Mouse (Mus musculus) testis, adult 2 months (tissue): ENCODE data around the gene Txn2. TPM values are rescaled to one million over a fixed set of nuclear protein-coding genes. Genes with fewer than 3 reads are reported as not detected.

Source experiments
- H3K27ac ChIP-seq: fragments of 200-500 bp; 2 replicates; pipeline ENCODE4 v1.5.1; 2012; ENCODE audit warnings: low read depth, low read length; ENCODE audit not compliant: control insufficient read depth, insufficient read depth
- H3K27me3 ChIP-seq: fragments of 200-500 bp; 2 replicates; pipeline ENCODE4 v1.6.1; 2012; ENCODE audit warnings: mild to moderate bottlenecking, low read length, moderate library complexity; ENCODE audit not compliant: control insufficient read depth, insufficient read depth
- H3K36me3 ChIP-seq: fragments of 200-500 bp; 2 replicates; pipeline ENCODE4 v1.6.1; 2012; ENCODE audit warnings: mild to moderate bottlenecking, low read length; ENCODE audit not compliant: control insufficient read depth, insufficient read depth
- H3K4me1 ChIP-seq: fragments of 200-500 bp; 2 replicates; pipeline ENCODE4 v1.6.1; 2012; ENCODE audit warnings: low read length; ENCODE audit not compliant: control insufficient read depth, insufficient read depth
- H3K4me3 ChIP-seq: fragments of 200-500 bp; 2 replicates; pipeline ENCODE4 v1.5.1; 2012; ENCODE audit warnings: low read depth, mild to moderate bottlenecking, low read length, moderate library complexity, mixed read lengths; ENCODE audit not compliant: control insufficient read depth
- CTCF ChIP-seq: fragments of 200-500 bp; IDR thresholded peaks from 2 replicates; pipeline ENCODE4 v1.5.1; 2012; ENCODE audit warnings: low read depth, mild to moderate bottlenecking, inconsistent platforms, low read length, moderate library complexity; ENCODE audit not compliant: control insufficient read depth, insufficient read depth, insufficient replicate concordance
- POLR2A ChIP-seq: fragments of 200-500 bp; IDR thresholded peaks from 2 replicates; pipeline ENCODE4 v1.6.1; 2012; ENCODE audit warnings: low read depth, mild to moderate bottlenecking, inconsistent platforms, low read length, moderate library complexity; ENCODE audit not compliant: control insufficient read depth
- polyA plus RNA-seq: library from polyadenylated mRNA; depleted of rRNA; stranded (reverse); fragments of >200 nt; gene quantifications from 2 replicates; pipeline ENCODE4 v1.2.3, GENCODE M21; 2012; rRNA removed

Txn2 gene
- 133 and 144 TPM in 2 replicates for polyA plus RNA-seq

DNA sequence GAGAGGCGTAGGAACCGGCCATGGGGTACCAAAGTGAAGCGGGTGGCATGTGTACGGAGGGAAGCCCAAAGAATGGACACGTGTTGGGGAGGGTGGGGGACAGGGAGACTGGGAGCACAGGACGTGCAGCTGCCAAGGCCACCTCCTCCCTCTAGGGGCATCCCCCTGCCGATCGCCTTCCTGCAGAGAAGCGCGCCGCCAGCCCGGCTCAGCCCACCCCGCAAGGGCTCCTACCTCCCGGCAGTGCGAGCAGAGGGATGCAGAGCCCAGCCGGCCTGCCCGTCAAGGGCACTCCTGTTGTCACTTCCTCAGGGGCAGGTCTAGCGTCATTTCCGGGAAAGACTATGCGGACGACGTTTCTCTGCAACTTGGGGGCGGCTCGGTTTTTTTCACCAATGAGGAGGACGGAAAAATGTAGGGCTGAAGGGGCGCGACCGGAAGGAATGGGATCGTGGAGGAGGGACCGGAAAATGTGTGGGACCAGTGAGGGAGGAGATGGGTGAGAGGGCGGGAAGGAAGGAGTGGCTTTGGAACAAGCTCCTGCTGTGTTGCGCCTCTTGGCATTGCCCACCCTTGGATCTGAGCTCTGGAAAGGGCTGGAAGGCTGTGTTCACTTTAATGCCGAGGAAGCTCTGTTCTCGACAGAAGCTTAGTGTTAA is at the start of gene Txn2:
Gene Txn2 (minus strand): TSS at position 334 of the 659 bp plus-strand sequence.
- H3K4me1 ChIP-seq = peaks cover 5% of the 10 kb centered on the region
- TF ChIP-seq POLR2A (peak; percentile 71), CTCF (no peak)
- H3K36me3 ChIP-seq = no peaks in the 10 kb centered on the region; the same call in 1 of the 2 replicates
- H3K4me3 ChIP-seq = peak within 1 kb of the TSS; percentile 95
- no peaks in the 10 kb centered on the region for H3K27me3 ChIP-seq
- H3K27ac ChIP-seq = peak within 1 kb of the TSS; percentile 90

DNA sequence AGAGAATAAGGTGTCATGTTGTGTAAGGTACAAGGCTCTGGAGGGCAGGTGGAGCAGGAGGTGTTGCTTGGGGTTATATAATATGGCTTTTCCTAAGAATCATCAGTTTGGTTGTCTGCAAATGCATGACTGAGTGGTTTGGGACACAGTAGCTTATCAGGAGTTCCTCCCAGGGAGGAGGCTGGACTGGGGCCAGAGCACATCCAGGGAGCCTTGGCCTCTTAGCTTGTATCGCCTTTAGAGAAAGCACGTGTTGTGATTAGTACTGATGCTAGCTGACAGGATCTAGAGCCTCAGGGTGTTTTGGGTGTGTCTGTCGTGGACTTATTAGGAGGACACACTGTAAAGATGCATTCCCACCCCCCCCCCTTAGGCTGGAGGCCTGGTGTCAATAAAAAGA is 48.9 kb upstream of the Txn2 start:
- H3K4me1 ChIP-seq = no peaks in the 10 kb centered on the region
- no peaks in the 10 kb centered on the region for H3K27me3 ChIP-seq
- no peak overlapping the region for H3K4me3 ChIP-seq
- H3K36me3 ChIP-seq = no peaks in the 10 kb centered on the region
- TF ChIP-seq POLR2A = no peak
- TF ChIP-seq CTCF = no peak
- H3K27ac ChIP-seq = no peak overlapping the region

DNA sequence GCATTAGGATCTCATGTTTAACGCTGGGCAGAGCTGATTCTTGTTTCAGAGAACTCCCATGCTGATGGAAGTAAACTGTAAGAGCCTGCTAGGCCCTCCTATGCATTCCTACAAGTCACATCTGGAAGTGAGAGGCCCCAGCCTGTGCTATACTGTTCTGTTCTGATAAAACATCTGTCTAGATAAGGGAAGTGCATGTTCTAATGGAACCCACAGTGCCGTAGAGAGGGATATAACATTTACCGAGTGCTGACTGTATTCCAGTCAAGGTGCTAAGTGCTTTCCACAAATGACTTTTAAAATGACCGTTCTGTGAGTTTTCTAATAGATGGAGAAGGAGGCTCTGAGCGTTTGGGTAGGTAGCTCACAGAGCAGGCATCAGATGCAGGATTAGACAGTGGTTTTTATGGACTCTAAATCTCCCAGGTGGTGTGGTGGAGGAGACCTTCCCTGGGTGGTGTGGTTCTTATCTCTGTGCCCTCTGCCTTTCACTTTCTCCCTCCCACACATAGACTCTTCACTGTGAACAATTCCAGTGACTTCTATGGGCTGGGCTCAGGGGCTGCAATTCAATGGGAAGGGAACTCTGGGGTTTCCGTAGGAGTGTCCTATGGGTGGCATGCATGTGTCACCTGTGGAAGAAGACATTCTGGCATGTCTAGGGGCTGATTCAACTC is 45.5 kb upstream of the Txn2 start:
- Histone ChIP-seq H3K4me1 (peaks cover 8% of the 10 kb centered on the region), H3K27me3 (no peaks in the 10 kb centered on the region), H3K36me3 (no peaks in the 10 kb centered on the region), H3K27ac (no peak overlapping the region), H3K4me3 (no peak overlapping the region)
- TF ChIP-seq POLR2A (no peak), CTCF (no peak)

DNA sequence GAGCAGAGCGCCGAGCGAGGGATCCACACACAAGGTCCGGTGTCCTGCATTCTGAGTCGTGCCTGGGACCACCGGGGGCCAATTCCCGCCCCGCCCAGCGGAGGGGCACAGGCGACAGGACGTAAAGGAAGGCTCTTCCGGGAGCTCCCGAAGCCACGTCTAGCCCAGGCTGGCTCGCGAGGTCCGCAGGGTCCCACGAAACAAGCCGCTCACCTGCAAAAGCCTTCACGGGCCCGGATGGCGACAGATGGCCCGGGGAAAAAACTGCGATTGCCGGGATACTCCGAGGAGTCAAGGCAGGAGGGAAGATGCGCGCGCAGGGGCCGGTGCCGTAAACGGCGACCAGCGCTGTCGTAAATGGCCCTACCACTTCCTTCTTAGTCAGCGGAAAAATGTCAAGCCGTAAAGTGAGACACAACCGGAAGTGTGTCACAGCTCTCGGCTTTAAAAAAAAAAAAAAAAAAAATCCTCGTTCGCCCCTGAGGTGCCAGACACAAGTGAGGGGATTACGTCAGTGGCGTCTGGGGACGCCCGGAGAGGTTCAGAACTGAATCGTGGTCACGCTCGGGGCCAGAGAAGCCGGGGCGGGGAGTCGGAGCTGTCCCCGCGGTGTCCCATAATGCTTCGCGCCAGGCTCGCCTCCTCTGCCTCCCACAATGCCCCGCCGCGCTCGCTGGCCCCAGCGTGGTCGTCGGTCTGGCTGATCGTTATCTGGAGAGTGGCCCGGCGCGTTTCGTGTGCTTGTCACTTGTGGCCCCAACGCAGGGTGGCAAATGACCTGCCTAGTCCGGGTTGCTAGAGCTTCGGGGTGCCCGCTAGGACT is 41.9 kb upstream of the Txn2 start, which contains the start of gene Eif3d:
Gene Eif3d (minus strand): TSS at position 344 of the 823 bp plus-strand sequence.
- no peaks in the 10 kb centered on the region for H3K27me3 ChIP-seq
- peaks cover 5% of the 10 kb centered on the region for H3K36me3 ChIP-seq
- TF ChIP-seq CTCF (no peak), POLR2A (peak; percentile 96)
- H3K27ac ChIP-seq = peak within 1 kb of the TSS; percentile 99
- peak within 1 kb of the TSS; percentile 94 for H3K4me3 ChIP-seq
- peaks cover 8% of the 10 kb centered on the region for H3K4me1 ChIP-seq

DNA sequence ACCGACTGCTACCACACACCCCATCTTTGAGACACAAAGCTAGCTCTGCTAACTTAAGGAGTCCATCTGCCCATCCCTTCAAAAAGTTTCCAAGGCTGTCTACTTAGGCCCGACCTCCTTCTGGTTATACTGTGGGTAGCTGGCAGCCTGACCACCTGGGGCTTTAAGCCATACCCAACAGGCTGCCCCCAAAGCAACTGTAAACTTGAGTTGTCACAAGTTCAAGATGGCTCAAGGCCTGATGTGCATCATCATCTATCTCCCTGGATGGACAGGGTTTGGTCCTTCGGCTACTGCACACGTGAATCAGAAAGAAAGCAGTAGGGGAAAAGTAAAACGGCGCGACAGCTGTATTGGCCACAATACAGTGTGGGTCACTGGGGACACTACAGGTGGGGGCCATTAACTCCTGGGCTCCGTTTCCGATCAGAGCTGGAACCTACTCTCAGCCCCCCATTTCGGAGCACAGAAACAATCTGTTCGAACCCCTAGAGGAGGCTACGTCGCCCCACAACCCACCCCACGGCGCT is 41.2 kb upstream of the Txn2 start:
- no peak for TF ChIP-seq POLR2A
- no peak for TF ChIP-seq CTCF
- Histone ChIP-seq H3K36me3 (peaks cover 7% of the 10 kb centered on the region), H3K4me3 (peak overlapping the region; percentile 94), H3K4me1 (peaks cover 8% of the 10 kb centered on the region), H3K27ac (peak overlapping the region; percentile 75), H3K27me3 (no peaks in the 10 kb centered on the region)

DNA sequence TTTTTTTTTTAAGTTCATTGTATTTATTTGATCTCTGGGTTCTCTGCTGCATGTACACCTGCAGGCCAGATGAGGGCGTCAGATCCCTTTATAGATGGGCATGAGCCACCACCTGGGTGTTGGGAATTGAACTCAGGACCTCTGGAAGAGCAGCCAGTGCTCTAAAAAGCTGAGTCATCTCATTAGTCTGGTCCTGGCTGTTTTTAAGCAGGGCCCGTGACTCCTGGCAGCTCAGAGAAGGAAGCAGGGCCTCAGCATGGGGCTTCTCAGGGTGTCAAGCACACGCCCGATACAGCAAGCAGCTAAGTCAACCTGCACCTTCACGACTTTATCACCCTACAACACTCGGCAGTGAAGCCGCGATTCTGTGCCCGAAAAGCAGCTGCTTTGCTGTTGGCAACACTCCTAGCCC is 36.3 kb upstream of the Txn2 start:
- Histone ChIP-seq H3K4me3 (no peak overlapping the region), H3K27ac (no peak overlapping the region), H3K27me3 (no peaks in the 10 kb centered on the region), H3K4me1 (peaks cover 5% of the 10 kb centered on the region), H3K36me3 (peaks cover 8% of the 10 kb centered on the region)
- no peak for TF ChIP-seq CTCF

DNA sequence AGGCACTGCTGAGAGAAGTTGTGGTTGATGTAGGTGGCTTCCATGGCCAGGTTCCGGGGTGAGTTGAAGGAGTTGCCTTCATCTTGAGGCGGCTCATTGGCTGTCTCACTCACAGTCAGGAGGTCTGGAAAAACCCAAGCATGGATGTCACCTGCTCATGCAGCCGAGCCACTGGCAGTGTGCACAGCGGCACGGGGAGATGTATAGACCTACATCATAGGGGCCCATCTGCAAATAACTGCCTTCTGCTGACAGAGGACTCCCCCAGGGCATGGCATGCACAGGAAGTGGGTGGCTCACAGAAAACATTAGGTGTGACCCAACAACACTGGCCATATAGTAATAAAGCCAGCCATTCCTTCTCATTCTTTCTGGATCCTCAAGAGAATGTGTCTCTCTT is 33.6 kb upstream of the Txn2 start:
- TF ChIP-seq POLR2A (no peak), CTCF (no peak)
- Histone ChIP-seq H3K4me1 (no peaks in the 10 kb centered on the region), H3K36me3 (peaks cover 5% of the 10 kb centered on the region), H3K4me3 (no peak overlapping the region), H3K27me3 (no peaks in the 10 kb centered on the region), H3K27ac (no peak overlapping the region)
